Mouse (Mus musculus): ENCODE measurements around the gene Plscr3. TPM values are rescaled to one million over a fixed set of nuclear protein-coding genes. Genes with fewer than 3 reads are reported as not detected.
"Not testable (repeated sequence)": the region's sequence is repeated elsewhere in the genome, so short reads cannot be mapped to it uniquely, and the experiment has no call there.

The Plscr3 gene
- total and polyA plus RNA-seq, 3 experiments = 2.5 to 15.3 (median 2.9) TPM

- peaks cover 6 to 16% of the 10 kb centered on the region in 2 experiments for H3K4me1 ChIP-seq (ENCODE audit: control insufficient read depth in 1 of 2, insufficient read depth in 2 of 2)
- no peaks in the 10 kb centered on the region for H3K9me3 ChIP-seq (replicated peaks; ENCODE audit: low read length)
- in situ Hi-C loops (cut with MboI; ENCODE audit: low pct_ligation_motif_present, low pct_unique_long_range_greater_than_20kb, low sequenced_read_pairs) (no loop called here), dilution Hi-C loops (cut with MboI; ENCODE audit: extremely low pct_ligation_motif_present, extremely low pct_unique_long_range_greater_than_20kb, low sequenced_read_pairs) (no loop called here)
- H3K79me2 ChIP-seq (replicated peaks; ENCODE audit: control insufficient read depth, extremely low read depth, insufficient read depth, poor library complexity, severe bottlenecking) = no peaks in the 10 kb centered on the region
- H3K4me3 ChIP-seq (replicated peaks in 1 of 3; ENCODE audit: low read depth in 2 of 3, low read length in 2 of 3, poor library complexity in 1 of 3) = no peak within 1 kb of the TSS
- no peak within 1 kb of the TSS for H3K9ac ChIP-seq (ENCODE audit: insufficient read depth, low read depth)
- peaks cover 5% of the 10 kb centered on the region for H3K27me3 ChIP-seq (replicated peaks)
- H3K36me3 ChIP-seq (replicated peaks in 1 of 2; ENCODE audit: control insufficient read depth in 1 of 2, insufficient read depth in 1 of 2, low read length in 1 of 2) = no peaks in the 10 kb centered on the region
- DNase-seq (ENCODE audit: extremely low read depth) = no peak
- no peak for TF ChIP-seq IRF4 (IDR thresholded peaks at IDR 0.05; ENCODE audit: low read depth, low read length)
- no peak for TF ChIP-seq JUN (IDR thresholded peaks at IDR 0.05; ENCODE audit: insufficient read depth, low read depth, low read length)
- no peak for TF ChIP-seq MAFK (IDR thresholded peaks at IDR 0.05; ENCODE audit: insufficient replicate concordance, low read length)
- no peak for TF ChIP-seq BHLHE40 (IDR thresholded peaks at IDR 0.05; ENCODE audit: low read depth, low read length)
- TF ChIP-seq UBTF (IDR thresholded peaks at IDR 0.05; ENCODE audit: low read depth, low read length) = no peak
- no peak for TF ChIP-seq ZC3H11A (IDR thresholded peaks at IDR 0.05; ENCODE audit: low read depth, low read length)
- no peak for TF ChIP-seq MEF2A (IDR thresholded peaks at IDR 0.05; ENCODE audit: borderline replicate concordance, low read depth, low read length)
- no peak for TF ChIP-seq POLR2AphosphoS2 (IDR thresholded peaks at IDR 0.05; ENCODE audit: low read depth, low read length)
- TF ChIP-seq ZKSCAN1 (IDR thresholded peaks at IDR 0.05; ENCODE audit: borderline replicate concordance, low read depth, low read length) = no peak
- no peak for TF ChIP-seq JUND (conservative IDR thresholded peaks at IDR 0.05; ENCODE audit: low read depth, low read length)
- TF ChIP-seq KAT2A (IDR thresholded peaks at IDR 0.05; ENCODE audit: insufficient replicate concordance, low read length) = no peak
- TF ChIP-seq GABPA (IDR thresholded peaks at IDR 0.05; ENCODE audit: insufficient replicate concordance, low read depth, low read length) = no peak
- TF ChIP-seq E2F4 (IDR thresholded peaks at IDR 0.05; ENCODE audit: insufficient replicate concordance, low read depth, low read length) = no peak
- TF ChIP-seq EP300 (IDR thresholded peaks at IDR 0.05; ENCODE audit: low read length) = no peak
- no peak for TF ChIP-seq SIN3A (IDR thresholded peaks at IDR 0.05; ENCODE audit: low read length)
- no peak for TF ChIP-seq ZMIZ1 (IDR thresholded peaks at IDR 0.05; ENCODE audit: low read depth, low read length)
- no peak for TF ChIP-seq RCOR1 (conservative IDR thresholded peaks at IDR 0.05; ENCODE audit: low read depth, low read length)
- no peak for TF ChIP-seq MYC (IDR thresholded peaks at IDR 0.05; ENCODE audit: low read depth, low read length)
- H3K4me2 ChIP-seq (ENCODE audit: insufficient read depth, low read depth, poor library complexity, severe bottlenecking) = no peak within 1 kb of the TSS
- H3K27ac ChIP-seq (ENCODE audit: insufficient read depth, low read depth) = no peak within 1 kb of the TSS
These were observed 12.2 kb downstream of the Plscr3 start, which contains the start of gene Tnk1 for GRCm38 (mm10) chr11:69858113-69858998. Gene Tnk1, minus strand, starts transcription at chr11:69858730.

GRCm38 (mm10) chr11:69863729-69864128 is 17.6 kb downstream of the Plscr3 start:
- H3K27ac ChIP-seq (ENCODE audit: insufficient read depth, low read depth); H3K9me3 ChIP-seq (replicated peaks; ENCODE audit: low read length); in situ Hi-C loops (cut with MboI; ENCODE audit: low pct_ligation_motif_present, low pct_unique_long_range_greater_than_20kb, low sequenced_read_pairs); H3K4me1 ChIP-seq (ENCODE audit: control insufficient read depth in 1 of 2, insufficient read depth in 2 of 2); dilution Hi-C loops (cut with MboI; ENCODE audit: extremely low pct_ligation_motif_present, extremely low pct_unique_long_range_greater_than_20kb, low sequenced_read_pairs); H3K4me2 ChIP-seq (ENCODE audit: insufficient read depth, low read depth, poor library complexity, severe bottlenecking); H3K79me2 ChIP-seq (replicated peaks; ENCODE audit: control insufficient read depth, extremely low read depth, insufficient read depth, poor library complexity, severe bottlenecking); H3K4me3 ChIP-seq (replicated peaks in 1 of 3; ENCODE audit: low read depth in 2 of 3, low read length in 2 of 3, poor library complexity in 1 of 3); H3K9ac ChIP-seq (ENCODE audit: insufficient read depth, low read depth); H3K36me3 ChIP-seq (replicated peaks in 1 of 2; ENCODE audit: control insufficient read depth in 1 of 2, insufficient read depth in 1 of 2, low read length in 1 of 2); DNase-seq (ENCODE audit: extremely low read depth): not testable (repeated sequence)
- peaks cover 22% of the 10 kb centered on the region for H3K27me3 ChIP-seq (replicated peaks)
